8 mouse cellular contexts compared by ENCODE assay signal in genomic region chr11:69800138-69800391, GRCm38 (mm10). TPM values are rescaled to one million over a fixed set of nuclear protein-coding genes. Genes with fewer than 3 reads are reported as not detected.
DNase-seq lines count a peak whose midpoint lies in the region; ATAC-seq and TF ChIP-seq lines count a peak whose summit lies in the region.

No protein-coding gene starts in this region.

- 1% methylated on average over 11 of the region's 11 CpGs for WGBS in heart, embryonic 16.5 days
- 2% methylated on average over 11 of the region's 11 CpGs for WGBS in embryonic facial prominence, embryonic 15.5 days
- 0% methylated on average over 11 of the region's 11 CpGs for WGBS in limb, embryonic 11.5 days
- WGBS in olfactory bulb, adult 2 months = 27% methylated on average over 11 of the region's 11 CpGs

- H3K4me1 ChIP-seq in heart, embryonic 16.5 days (ENCODE audit: control insufficient read depth, insufficient read depth, low read length) = peaks cover 50% of the 10 kb centered on the region
- H3K4me1 ChIP-seq in ES-Bruce4 (ENCODE audit: control insufficient read depth, insufficient read depth, low read length) = no peaks in the 10 kb centered on the region
- peaks cover 69% of the 10 kb centered on the region for H3K4me1 ChIP-seq in embryonic facial prominence, embryonic 15.5 days
- peaks cover 42% of the 10 kb centered on the region for H3K4me1 ChIP-seq in limb, embryonic 11.5 days (ENCODE audit: control insufficient read depth, insufficient read depth, low read length)
- peaks cover 42% of the 10 kb centered on the region for H3K4me1 ChIP-seq in olfactory bulb, adult 2 months (ENCODE audit: control insufficient read depth, insufficient read depth, low read length)

- peaks cover 6% of the 10 kb centered on the region for H3K27me3 ChIP-seq in heart, embryonic 16.5 days (ENCODE audit: control insufficient read depth, insufficient read depth, low read length)
- peaks cover 12% of the 10 kb centered on the region for H3K27me3 ChIP-seq in ES-Bruce4 (ENCODE audit: control insufficient read depth, insufficient read depth, low read length, poor library complexity, severe bottlenecking)
- peaks cover 20% of the 10 kb centered on the region for H3K27me3 ChIP-seq in embryonic facial prominence, embryonic 15.5 days
- H3K27me3 ChIP-seq in limb, embryonic 11.5 days (ENCODE audit: control insufficient read depth, insufficient read depth, low read length) = peaks cover 59% of the 10 kb centered on the region

- H3K9ac ChIP-seq in heart, embryonic 16.5 days (ENCODE audit: low read length) = peak overlapping the region; percentile 59
- peak overlapping the region; percentile 28 for H3K9ac ChIP-seq in ES-Bruce4 (ENCODE audit: low read depth, poor library complexity, severe bottlenecking)
- H3K9ac ChIP-seq in embryonic facial prominence, embryonic 15.5 days = peak overlapping the region; percentile 35; the same call in 1 of the 2 replicates
- 0 out of 2 replicates have a peak overlapping the region, but pooled peaks have one; percentile 30 for H3K9ac ChIP-seq in limb, embryonic 11.5 days (ENCODE audit: low read length)

- H3K4me3 ChIP-seq in heart, embryonic 16.5 days (ENCODE audit: low read length) = peak overlapping the region; percentile 74
- H3K4me3 ChIP-seq in ES-Bruce4 (ENCODE audit: low read depth, low read length) = peak overlapping the region; percentile 76
- H3K4me3 ChIP-seq in embryonic facial prominence, embryonic 15.5 days (replicated peaks) = peak overlapping the region; percentile 63
- H3K4me3 ChIP-seq in limb, embryonic 11.5 days (ENCODE audit: low read depth, low read length) = peak overlapping the region; percentile 46
- H3K4me3 ChIP-seq in olfactory bulb, adult 2 months (ENCODE audit: insufficient read depth, low read depth, low read length) = peak overlapping the region; percentile 47

- no peak for DNase-seq in heart, adult 9 months (ENCODE audit: low spot score in 2 of 2)
- DNase-seq in limb, embryonic 11.5 days (ENCODE audit: low spot score) = no peak
- DNase-seq in cerebellum, adult 11-12 months = no peak
- no peak for DNase-seq in urinary bladder, postnatal 10 days (ENCODE audit: low spot score)

- peak overlapping the region; percentile 3; the same call in 1 of the 2 replicates for H3K27ac ChIP-seq in heart, embryonic 16.5 days (ENCODE audit: low read length)
- H3K27ac ChIP-seq in ES-Bruce4 (ENCODE audit: insufficient read depth, low read length) = no peak overlapping the region
- H3K27ac ChIP-seq in embryonic facial prominence, embryonic 15.5 days (replicated peaks) = peak overlapping the region; percentile 77
- no peak overlapping the region for H3K27ac ChIP-seq in limb, embryonic 11.5 days (replicated peaks; ENCODE audit: low read depth, low read length)
- H3K27ac ChIP-seq in olfactory bulb, adult 2 months (ENCODE audit: insufficient read depth, low read depth, low read length) = no peak overlapping the region

- no peaks in the 10 kb centered on the region for H3K9me3 ChIP-seq in heart, embryonic 16.5 days (replicated peaks; ENCODE audit: control insufficient read depth, low read length)
- H3K9me3 ChIP-seq in ES-Bruce4 (replicated peaks; ENCODE audit: control insufficient read depth, insufficient read depth, low read length, poor library complexity, severe bottlenecking) = no peaks in the 10 kb centered on the region
- H3K9me3 ChIP-seq in embryonic facial prominence, embryonic 15.5 days (replicated peaks) = no peaks in the 10 kb centered on the region
- no peaks in the 10 kb centered on the region for H3K9me3 ChIP-seq in limb, embryonic 11.5 days (ENCODE audit: control insufficient read depth, low read length)

- H3K4me2 ChIP-seq in heart, embryonic 16.5 days (ENCODE audit: low read depth, low read length) = peak overlapping the region; percentile 99
- peak overlapping the region; percentile 97 for H3K4me2 ChIP-seq in embryonic facial prominence, embryonic 15.5 days (replicated peaks)
- peak overlapping the region; percentile 91 for H3K4me2 ChIP-seq in limb, embryonic 11.5 days (ENCODE audit: low read depth, severe bottlenecking)

- TF ChIP-seq EP300 in ES-Bruce4 (IDR thresholded peaks at IDR 0.05; ENCODE audit: insufficient read depth, low read depth, low read length) = no peak

- TF ChIP-seq POLR2A in ES-Bruce4 (IDR thresholded peaks at IDR 0.05; ENCODE audit: insufficient read depth, low read length) = no peak
- no peak for TF ChIP-seq POLR2A in olfactory bulb, adult 2 months (IDR thresholded peaks at IDR 0.05; ENCODE audit: insufficient read depth, low read depth, low read length)

- H3K36me3 ChIP-seq in heart, embryonic 16.5 days (ENCODE audit: control insufficient read depth, insufficient read depth) = no peaks in the 10 kb centered on the region
- no peaks in the 10 kb centered on the region for H3K36me3 ChIP-seq in ES-Bruce4 (ENCODE audit: control insufficient read depth, insufficient read depth, low read length, poor library complexity, severe bottlenecking)
- H3K36me3 ChIP-seq in embryonic facial prominence, embryonic 15.5 days = no peaks in the 10 kb centered on the region
- no peaks in the 10 kb centered on the region for H3K36me3 ChIP-seq in limb, embryonic 11.5 days (ENCODE audit: control insufficient read depth, insufficient read depth, low read length)

- ATAC-seq in heart, embryonic 16.5 days (replicated peaks; ENCODE audit: extremely low read depth, insufficient read depth, low FRiP score) = no peak
- ATAC-seq in embryonic facial prominence, embryonic 15.5 days (ENCODE audit: insufficient number of reproducible peaks, low FRiP score, low TSS enrichment, low read depth) = no peak
- ATAC-seq in limb, embryonic 11.5 days (ENCODE audit: insufficient number of reproducible peaks, low FRiP score, low TSS enrichment, low read depth) = no peak

- no peak for TF ChIP-seq CTCF in ES-Bruce4 (IDR thresholded peaks at IDR 0.05; ENCODE audit: low read depth, low read length)
- no peak for TF ChIP-seq CTCF in olfactory bulb, adult 2 months (IDR thresholded peaks at IDR 0.05; ENCODE audit: insufficient read depth, low read depth, low read length)

RNA-seq across cellular contexts. Expression of gene Fgf11, which starts 1.6 kb away (rescaled TPM):
- polyA plus RNA-seq in heart, embryonic 16.5 days (2015; fragmentation: Nextera tagmentation; extraction: Ambion mirVana) = 2.2 and 3.0 TPM in 2 replicates
- 1.8 and 2.5 TPM in 2 replicates for polyA plus RNA-seq in ES-Bruce4 (2011; ENCODE audit: insufficient read depth, insufficient read length, low read depth, missing spikeins)
- 4.1 and 4.4 TPM in 2 replicates for polyA plus RNA-seq in embryonic facial prominence, embryonic 15.5 days (2015; fragmentation: Nextera tagmentation; extraction: Ambion mirVana)
- 0.36 and 0.67 TPM in 2 replicates for polyA plus RNA-seq in limb, embryonic 11.5 days (2014; fragmentation: Nextera tagmentation; extraction: Ambion mirVana)
- not detected in 2 replicates for polyA plus RNA-seq in olfactory bulb, adult 2 months (2012; ENCODE audit: insufficient read depth, insufficient read length, low replicate concordance, missing spikeins)

RNA-seq across cellular contexts. Expression of gene Chrnb1, which starts 4.3 kb away (rescaled TPM):
- polyA plus RNA-seq in heart, embryonic 16.5 days (2015; fragmentation: Nextera tagmentation; extraction: Ambion mirVana) = 5.8 and 6.0 TPM in 2 replicates
- polyA plus RNA-seq in ES-Bruce4 (2011; ENCODE audit: insufficient read depth, insufficient read length, low read depth, missing spikeins) = 10.1 and 12.1 TPM in 2 replicates
- polyA plus RNA-seq in embryonic facial prominence, embryonic 15.5 days (2015; fragmentation: Nextera tagmentation; extraction: Ambion mirVana) = 29.3 and 38.6 TPM in 2 replicates
- polyA plus RNA-seq in limb, embryonic 11.5 days (2014; fragmentation: Nextera tagmentation; extraction: Ambion mirVana) = 4.3 and 4.4 TPM in 2 replicates
- polyA plus RNA-seq in olfactory bulb, adult 2 months (2012; ENCODE audit: insufficient read depth, insufficient read length, low replicate concordance, missing spikeins) = not detected in 2 replicates

RNA-seq across cellular contexts. Expression of gene Tmem102, which starts 5.4 kb away (rescaled TPM):
- 3.1 TPM in 2 replicates for polyA plus RNA-seq in heart, embryonic 16.5 days (2015; fragmentation: Nextera tagmentation; extraction: Ambion mirVana)
- polyA plus RNA-seq in ES-Bruce4 (2011; ENCODE audit: insufficient read depth, insufficient read length, low read depth, missing spikeins) = 10.1 and 11.6 TPM in 2 replicates
- polyA plus RNA-seq in embryonic facial prominence, embryonic 15.5 days (2015; fragmentation: Nextera tagmentation; extraction: Ambion mirVana) = 7.5 and 10.0 TPM in 2 replicates
- polyA plus RNA-seq in limb, embryonic 11.5 days (2014; fragmentation: Nextera tagmentation; extraction: Ambion mirVana) = 1.8 and 2.0 TPM in 2 replicates
- not detected in 2 replicates for polyA plus RNA-seq in olfactory bulb, adult 2 months (2012; ENCODE audit: insufficient read depth, insufficient read length, low replicate concordance, missing spikeins)

RNA-seq across cellular contexts. Expression of gene Gm39566, which starts 15.0 kb away (rescaled TPM):
- polyA plus RNA-seq in heart, embryonic 16.5 days (2015; fragmentation: Nextera tagmentation; extraction: Ambion mirVana) = not detected in 2 replicates
- polyA plus RNA-seq in ES-Bruce4 (2011; ENCODE audit: insufficient read depth, insufficient read length, low read depth, missing spikeins) = not detected in 2 replicates
- polyA plus RNA-seq in embryonic facial prominence, embryonic 15.5 days (2015; fragmentation: Nextera tagmentation; extraction: Ambion mirVana) = not detected in 2 replicates
- polyA plus RNA-seq in limb, embryonic 11.5 days (2014; fragmentation: Nextera tagmentation; extraction: Ambion mirVana) = not detected in 2 replicates
- polyA plus RNA-seq in olfactory bulb, adult 2 months (2012; ENCODE audit: insufficient read depth, insufficient read length, low replicate concordance, missing spikeins) = not detected in 2 replicates

RNA-seq across cellular contexts. Expression of gene Spem2, which starts 18.2 kb away (rescaled TPM):
- not detected in 2 replicates for polyA plus RNA-seq in heart, embryonic 16.5 days (2015; fragmentation: Nextera tagmentation; extraction: Ambion mirVana)
- not detected in 2 replicates for polyA plus RNA-seq in ES-Bruce4 (2011; ENCODE audit: insufficient read depth, insufficient read length, low read depth, missing spikeins)
- polyA plus RNA-seq in embryonic facial prominence, embryonic 15.5 days (2015; fragmentation: Nextera tagmentation; extraction: Ambion mirVana) = not detected in 2 replicates
- not detected in 2 replicates for polyA plus RNA-seq in limb, embryonic 11.5 days (2014; fragmentation: Nextera tagmentation; extraction: Ambion mirVana)
- polyA plus RNA-seq in olfactory bulb, adult 2 months (2012; ENCODE audit: insufficient read depth, insufficient read length, low replicate concordance, missing spikeins) = not detected in 2 replicates

Comparison
In these comparisons a context has a peak if more than half of its experiments do, and no peak if none do; other contexts are left out.
1. H3K27ac ChIP-seq: peak in heart, embryonic 16.5 days (single experiment) and embryonic facial prominence, embryonic 15.5 days (single experiment); none in ES-Bruce4 (single experiment), limb, embryonic 11.5 days (single experiment) and olfactory bulb, adult 2 months (single experiment).
2. Peak in every context shown above with its lines, with median percentiles within 50 percentile points of each other: H3K4me2 ChIP-seq, H3K4me3 ChIP-seq and H3K9ac ChIP-seq.